Mouse (Mus musculus) hindbrain, embryonic 15.5 days (tissue): ENCODE results near the gene Rab11b. TPM values are rescaled to one million over a fixed set of nuclear protein-coding genes. Genes with fewer than 3 reads are reported as not detected.
A peak's percentile ranks its signal among the peaks of the same experiment; 100 is the strongest.
"Not testable (repeated sequence)": the region's sequence is repeated elsewhere in the genome, so short reads cannot be mapped to it uniquely, and the experiment has no call there.

Source experiments
- ATAC-seq: fragments of 200-750 bp; cut with Nextera tagmentation; 2 replicates; pipeline ENCODE4 v1.8.0; 2017; ENCODE audit warnings: low read depth, moderate number of reproducible peaks, moderate TSS enrichment; ENCODE audit not compliant: low FRiP score
- H3K27ac ChIP-seq: fragments of 300-500 bp; sonication (generic); replicated peaks from 2 replicates; pipeline ENCODE4 v1.5.1; 2015; ENCODE audit warnings: mild to moderate bottlenecking, inconsistent platforms
- H3K27me3 ChIP-seq: fragments of 300-500 bp; sonication (generic); 2 replicates; pipeline ENCODE4 v1.6.1; 2015; ENCODE audit warnings: control low read depth, inconsistent platforms
- H3K36me3 ChIP-seq: fragments of 300-500 bp; sonication (generic); 2 replicates; pipeline ENCODE4 v1.6.1; 2015; ENCODE audit warnings: control low read depth, inconsistent platforms
- H3K4me1 ChIP-seq: fragments of 300-500 bp; sonication (generic); replicated peaks from 2 replicates; pipeline ENCODE4 v1.6.1; 2015; ENCODE audit warnings: control low read depth, inconsistent platforms
- H3K4me2 ChIP-seq: fragments of 300-500 bp; sonication (generic); 2 replicates; pipeline ENCODE4 v1.6.1; 2015; ENCODE audit warnings: moderate library complexity, mild to moderate bottlenecking, inconsistent platforms
- H3K4me3 ChIP-seq: fragments of 300-500 bp; sonication (generic); 2 replicates; pipeline ENCODE4 v1.5.1; 2015; ENCODE audit warnings: mild to moderate bottlenecking, inconsistent platforms
- H3K9ac ChIP-seq: fragments of 300-500 bp; sonication (generic); 2 replicates; pipeline ENCODE4 v1.6.1; 2015; ENCODE audit warnings: inconsistent platforms
- H3K9me3 ChIP-seq: fragments of 300-500 bp; sonication (generic); 2 replicates; pipeline ENCODE4 v1.6.1; 2016; ENCODE audit warnings: control low read depth, inconsistent platforms
- WGBS: fragments of 180-500 bp; shearing (Covaris S2); methylation state at CpG from one replicate; pipeline ENCODE4 v1.1.7; 2015; 5-methylcytosine and 5-hydroxymethylcytosine counted together
- polyA plus RNA-seq: library from polyadenylated mRNA; unstranded; fragments of >200 nt; fragmentation: Nextera tagmentation; extraction: Ambion mirVana; gene quantifications from 2 replicates; pipeline ENCODE4 v1.2.1, GENCODE M21; 2015

Gene Rab11b
- polyA plus RNA-seq, 1 experiment from 2014 or later: 595 TPM

- WGBS: 73% methylated on average over 9 of the region's 9 CpGs
- H3K27me3 ChIP-seq, H3K4me1 ChIP-seq, H3K36me3 ChIP-seq, H3K9ac ChIP-seq, H3K27ac ChIP-seq, H3K4me2 ChIP-seq, H3K9me3 ChIP-seq, ATAC-seq, H3K4me3 ChIP-seq: not testable (repeated sequence)
Measured at GRCm38 (mm10) chr17:33732556-33733083, 27.7 kb downstream of the Rab11b start.

- H3K4me3 ChIP-seq: no peak overlapping the region
- H3K9ac ChIP-seq: no peak overlapping the region
- no peak for ATAC-seq
- H3K4me1 ChIP-seq: no peaks in the 10 kb centered on the region
- H3K36me3 ChIP-seq: no peaks in the 10 kb centered on the region
- no peaks in the 10 kb centered on the region for H3K27me3 ChIP-seq
- WGBS: 74% methylated on average over 2 of the region's 2 CpGs
- H3K27ac ChIP-seq: no peak overlapping the region
- no peak overlapping the region for H3K4me2 ChIP-seq
- H3K9me3 ChIP-seq: no peaks in the 10 kb centered on the region
Measured at GRCm38 (mm10) chr17:33729215-33729614, 31.1 kb downstream of the Rab11b start.

- H3K27me3 ChIP-seq: no peaks in the 10 kb centered on the region
- whole genome bisulfite sequencing: 80% methylated on average over 2 of the region's 2 CpGs
Measured at GRCm38 (mm10) chr17:33728396-33728795, 31.9 kb downstream of the Rab11b start.

GRCm38 (mm10) chr17:33719736-33720378, 40.5 kb downstream of the Rab11b start:
- peaks cover 11% of the 10 kb centered on the region; the same call in 1 of the 2 replicates for H3K4me1 ChIP-seq
- H3K27ac ChIP-seq: no peak overlapping the region
- no peak overlapping the region for H3K4me2 ChIP-seq
- H3K9ac ChIP-seq: no peak overlapping the region
- H3K9me3 ChIP-seq: no peaks in the 10 kb centered on the region
- WGBS: 95% methylated on average over 7 of the region's 7 CpGs
- ATAC-seq: no peak
- no peaks in the 10 kb centered on the region for H3K36me3 ChIP-seq
- H3K4me3 ChIP-seq: no peak overlapping the region
- H3K27me3 ChIP-seq: no peaks in the 10 kb centered on the region

More at GRCm38 (mm10) chr17:33728396-33728795, 31.9 kb downstream of the Rab11b start:
- Histone ChIP-seq H3K4me2 (no peak overlapping the region), H3K27ac (no peak overlapping the region), H3K9me3 (no peaks in the 10 kb centered on the region), H3K9ac (no peak overlapping the region), H3K4me1 (no peaks in the 10 kb centered on the region), H3K4me3 (no peak overlapping the region), H3K36me3 (no peaks in the 10 kb centered on the region)
- no peak for ATAC-seq

- 46% methylated on average over 10 of the region's 10 CpGs for WGBS
- peak; percentile 1; the same call in 1 of the 2 replicates for ATAC-seq
Measured at GRCm38 (mm10) chr17:33718944-33719725, 41.2 kb downstream of the Rab11b start.

GRCm38 (mm10) chr17:33718384-33718881, 41.9 kb downstream of the Rab11b start, which contains the start of gene March2:
March2 (minus strand) TSS chr17:33718670.
- Histone ChIP-seq H3K4me2 (peak within 1 kb of the TSS; percentile 75), H3K27ac (no peak within 1 kb of the TSS), H3K9me3 (no peaks in the 10 kb centered on the region), H3K4me3 (peak within 1 kb of the TSS; percentile 51), H3K9ac (peak within 1 kb of the TSS; percentile 40), H3K36me3 (no peaks in the 10 kb centered on the region), H3K27me3 (no peaks in the 10 kb centered on the region), H3K4me1 (peaks cover 11% of the 10 kb centered on the region; the same call in 1 of the 2 replicates)
- peak; percentile 100 for ATAC-seq
- WGBS: under 1% methylated on average over 40 of the region's 46 CpGs

More at GRCm38 (mm10) chr17:33718944-33719725, 41.2 kb downstream of the Rab11b start:
- Histone ChIP-seq H3K9ac (no peak overlapping the region), H3K27me3 (no peaks in the 10 kb centered on the region), H3K4me2 (peak overlapping the region; percentile 75), H3K4me3 (peak overlapping the region; percentile 51), H3K9me3 (no peaks in the 10 kb centered on the region), H3K4me1 (peaks cover 11% of the 10 kb centered on the region; the same call in 1 of the 2 replicates), H3K27ac (no peak overlapping the region), H3K36me3 (no peaks in the 10 kb centered on the region)

- no peaks in the 10 kb centered on the region for H3K9me3 ChIP-seq
Measured at GRCm38 (mm10) chr17:33717982-33718381, 42.3 kb downstream of the Rab11b start.

GRCm38 (mm10) chr17:33717246-33717645, 43.1 kb downstream of the Rab11b start:
- Histone ChIP-seq H3K4me3 (no peak overlapping the region), H3K27ac (no peak overlapping the region), H3K27me3 (no peaks in the 10 kb centered on the region), H3K9ac (no peak overlapping the region), H3K4me2 (no peak overlapping the region), H3K9me3 (no peaks in the 10 kb centered on the region), H3K4me1 (peaks cover 11% of the 10 kb centered on the region; the same call in 1 of the 2 replicates), H3K36me3 (no peaks in the 10 kb centered on the region)
- no peak for ATAC-seq
- 100% methylated on average over 1 of the region's 1 CpGs for WGBS

More at GRCm38 (mm10) chr17:33717982-33718381, 42.3 kb downstream of the Rab11b start:
- ATAC-seq: no peak
- H3K4me3 ChIP-seq: peak overlapping the region; percentile 51
- H3K36me3 ChIP-seq: no peaks in the 10 kb centered on the region
- H3K4me1 ChIP-seq: peaks cover 11% of the 10 kb centered on the region; the same call in 1 of the 2 replicates
- H3K4me2 ChIP-seq: peak overlapping the region; percentile 75
- peak overlapping the region; percentile 40 for H3K9ac ChIP-seq
- no peaks in the 10 kb centered on the region for H3K27me3 ChIP-seq
- H3K27ac ChIP-seq: no peak overlapping the region
- WGBS: 5% methylated on average over 8 of the region's 8 CpGs

GRCm38 (mm10) chr17:33714779-33715178, 45.6 kb downstream of the Rab11b start:
- 91% methylated on average over 1 of the region's 1 CpGs for WGBS
- no peak overlapping the region for H3K4me3 ChIP-seq
- H3K4me2 ChIP-seq: no peak overlapping the region
- no peak overlapping the region for H3K27ac ChIP-seq
- H3K4me1 ChIP-seq: peaks cover 11% of the 10 kb centered on the region; the same call in 1 of the 2 replicates
- no peak overlapping the region for H3K9ac ChIP-seq
- ATAC-seq: no peak
- H3K36me3 ChIP-seq: 0 out of 2 replicates have a peak, but pooled peaks cover 3% of the 10 kb centered on the region
- no peaks in the 10 kb centered on the region for H3K9me3 ChIP-seq
- H3K27me3 ChIP-seq: no peaks in the 10 kb centered on the region

- H3K9me3 ChIP-seq: no peaks in the 10 kb centered on the region
- H3K27me3 ChIP-seq: no peaks in the 10 kb centered on the region
- peaks cover 11% of the 10 kb centered on the region; the same call in 1 of the 2 replicates for H3K4me1 ChIP-seq
- ATAC-seq: no peak
- no peak overlapping the region for H3K27ac ChIP-seq
- no peak overlapping the region for H3K4me3 ChIP-seq
- peaks cover 11% of the 10 kb centered on the region for H3K36me3 ChIP-seq
- no peak overlapping the region for H3K9ac ChIP-seq
- no peak overlapping the region for H3K4me2 ChIP-seq
- WGBS: 85% methylated on average over 5 of the region's 5 CpGs
Measured at GRCm38 (mm10) chr17:33713271-33713670, 47.1 kb downstream of the Rab11b start.

GRCm38 (mm10) chr17:33709834-33710233, 50.5 kb downstream of the Rab11b start:
- peaks cover 25% of the 10 kb centered on the region for H3K36me3 ChIP-seq
- no peaks in the 10 kb centered on the region for H3K4me1 ChIP-seq
- H3K9me3 ChIP-seq: no peaks in the 10 kb centered on the region
- H3K4me3 ChIP-seq: no peak overlapping the region
- no peak for ATAC-seq
- 76% methylated on average over 3 of the region's 3 CpGs for WGBS
- H3K27me3 ChIP-seq: no peaks in the 10 kb centered on the region
- H3K9ac ChIP-seq: no peak overlapping the region
- H3K4me2 ChIP-seq: no peak overlapping the region
- H3K27ac ChIP-seq: no peak overlapping the region

- H3K36me3 ChIP-seq: peaks cover 40% of the 10 kb centered on the region
- no peak overlapping the region for H3K4me2 ChIP-seq
- no peak overlapping the region for H3K9ac ChIP-seq
- H3K4me3 ChIP-seq: no peak overlapping the region
- no peaks in the 10 kb centered on the region for H3K4me1 ChIP-seq
- H3K27ac ChIP-seq: no peak overlapping the region
- no peaks in the 10 kb centered on the region for H3K9me3 ChIP-seq
- no peaks in the 10 kb centered on the region for H3K27me3 ChIP-seq
- 92% methylated on average over 9 of the region's 9 CpGs for WGBS
- no peak for ATAC-seq
Measured at GRCm38 (mm10) chr17:33703091-33703490, 57.2 kb downstream of the Rab11b start.
